Mouse (Mus musculus) neural tube, embryonic 11.5 days (tissue): ENCODE data around the gene Dclre1a. TPM values are rescaled to one million over a fixed set of nuclear protein-coding genes. Genes with fewer than 3 reads are reported as not detected.

ENCODE experiments used
- ATAC-seq: fragments of 200-750 bp; cut with Nextera tagmentation; 2 replicates; pipeline ENCODE4 v1.8.0; 2017; ENCODE audit warnings: moderate number of reproducible peaks, mild to moderate bottlenecking, moderate TSS enrichment, moderate library complexity; ENCODE audit not compliant: insufficient read depth, low FRiP score, low TSS enrichment
- DNase-seq: peaks from one replicate; pipeline ENCODE4 v3.0.0-alpha.2; 2015; ENCODE audit warnings: low spot score
- H3K27ac ChIP-seq: fragments of 300-500 bp; sonication (generic); 2 replicates; pipeline ENCODE4 v1.5.1; 2014; ENCODE audit warnings: low read depth, mild to moderate bottlenecking, low read length
- H3K27me3 ChIP-seq: fragments of 300-500 bp; sonication (generic); 2 replicates; pipeline ENCODE4 v1.6.1; 2014; ENCODE audit warnings: mild to moderate bottlenecking, low read length, mixed read lengths; ENCODE audit not compliant: control insufficient read depth, insufficient read depth
- H3K36me3 ChIP-seq: fragments of 300-500 bp; sonication (generic); 2 replicates; pipeline ENCODE4 v1.6.1; 2014; ENCODE audit warnings: mild to moderate bottlenecking, low read length, moderate library complexity, mixed read lengths; ENCODE audit not compliant: control insufficient read depth, insufficient read depth
- H3K4me1 ChIP-seq: fragments of 300-500 bp; sonication (generic); 2 replicates; pipeline ENCODE4 v1.6.1; 2014; ENCODE audit warnings: low read length, mixed read lengths; ENCODE audit not compliant: control insufficient read depth, insufficient read depth
- H3K4me2 ChIP-seq: fragments of 300-500 bp; sonication (generic); 2 replicates; pipeline ENCODE4 v1.6.1; 2014; ENCODE audit warnings: low read depth, mild to moderate bottlenecking, moderate library complexity
- H3K4me3 ChIP-seq: fragments of 300-500 bp; sonication (generic); 2 replicates; pipeline ENCODE4 v1.5.1; 2014; ENCODE audit warnings: low read depth, low read length
- H3K9ac ChIP-seq: fragments of 300-500 bp; sonication (generic); 2 replicates; pipeline ENCODE4 v1.6.1; 2014; ENCODE audit warnings: mild to moderate bottlenecking, low read length
- H3K9me3 ChIP-seq: fragments of 300-500 bp; sonication (generic); 2 replicates; pipeline ENCODE4 v1.6.1; 2016; ENCODE audit warnings: low read length; ENCODE audit not compliant: control insufficient read depth
- WGBS: fragments of 180-500 bp; shearing (Covaris S2); extraction: QIAGEN DNeasy Blood & Tissue Kit; methylation state at CpG from one replicate; pipeline ENCODE4 v1.1.7; 2014; 5-methylcytosine and 5-hydroxymethylcytosine counted together
- polyA plus RNA-seq: library from polyadenylated mRNA; unstranded; fragments of >200 nt; fragmentation: Nextera tagmentation; extraction: Ambion mirVana; gene quantifications from 2 replicates; pipeline ENCODE4 v1.2.1, GENCODE M21; 2014

Gene Dclre1a
- polyA plus RNA-seq = 15.1 and 16.9 TPM in 2 replicates

DNA sequence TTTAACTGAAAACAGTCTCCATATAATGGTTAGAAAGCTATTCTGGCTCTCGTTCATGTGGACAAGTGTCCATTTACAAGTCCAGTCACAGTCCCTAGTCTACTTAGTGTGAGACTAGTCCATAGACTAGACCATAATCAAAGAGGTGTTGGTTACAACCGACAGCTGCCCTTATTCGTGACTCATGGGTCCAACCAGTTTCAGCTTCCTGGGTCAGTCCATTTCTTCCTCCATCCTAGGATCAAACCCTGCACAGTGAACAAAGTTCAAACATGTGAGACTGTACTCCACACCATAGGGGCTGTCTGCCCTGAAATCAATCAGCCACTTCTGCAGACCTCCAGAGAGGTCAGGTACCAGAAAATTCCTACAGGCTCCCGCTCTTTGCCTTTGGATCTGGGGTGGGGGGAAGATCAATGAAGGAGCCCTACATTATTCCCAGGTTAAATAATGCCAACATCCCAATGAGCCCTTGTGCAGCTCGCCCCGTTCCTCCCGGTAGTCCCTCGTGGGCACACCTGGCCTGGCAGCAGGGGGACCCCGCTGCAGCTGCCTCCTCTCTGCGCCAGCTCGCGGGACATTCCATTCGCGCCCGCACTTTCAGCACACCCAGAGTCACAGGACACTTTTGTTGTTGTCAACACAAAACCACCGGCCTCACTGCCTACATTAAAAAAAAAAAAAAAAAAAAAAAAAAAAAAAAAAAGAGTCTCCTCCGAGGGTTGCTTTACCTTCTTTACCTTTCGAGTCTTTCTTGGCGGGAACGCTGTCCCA is at the start of gene Dclre1a:
Gene Dclre1a (minus strand): TSS at position 767 of the 774 bp plus-strand sequence.
- 10% methylated on average over 20 of the region's 20 CpGs for WGBS

DNA sequence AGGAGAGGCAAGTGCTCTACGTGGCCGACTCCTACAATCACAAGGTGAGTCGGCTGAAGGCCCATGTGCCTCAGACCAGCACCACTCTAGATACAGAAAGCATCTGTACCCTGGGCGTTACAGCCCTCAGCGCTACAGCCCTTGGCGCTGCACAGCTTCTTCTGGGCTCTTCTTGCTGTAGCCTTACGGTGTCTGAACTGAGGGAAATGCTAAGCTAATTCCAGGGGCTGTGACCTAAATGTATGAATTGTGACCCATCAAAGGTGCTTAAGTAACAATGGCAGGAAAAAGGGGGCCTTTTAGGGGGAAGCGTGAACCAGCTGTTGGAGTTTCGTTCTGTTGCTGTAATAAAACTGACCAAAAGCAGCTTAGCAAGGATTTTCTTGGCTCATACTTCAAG is 44.5 kb upstream of the Dclre1a start:
- 92% methylated on average over 9 of the region's 9 CpGs for WGBS
- no peak overlapping the region for H3K4me2 ChIP-seq
- H3K9me3 ChIP-seq = no peaks in the 10 kb centered on the region
- H3K36me3 ChIP-seq = peaks cover 13% of the 10 kb centered on the region; the same call in 1 of the 2 replicates
- ATAC-seq (no peak), DNase-seq (no peak)
- no peaks in the 10 kb centered on the region for H3K27me3 ChIP-seq
- H3K4me1 ChIP-seq = no peaks in the 10 kb centered on the region
- H3K27ac ChIP-seq = no peak overlapping the region
- H3K9ac ChIP-seq = no peak overlapping the region
- no peak overlapping the region for H3K4me3 ChIP-seq

More for the DNA sequence above, at the start of gene Dclre1a:
- H3K4me2 ChIP-seq = peak within 1 kb of the TSS; percentile 48
- DNase-seq (peak; percentile 75), ATAC-seq (peak; percentile 69)
- H3K36me3 ChIP-seq = no peaks in the 10 kb centered on the region; the same call in 1 of the 2 replicates
- H3K9me3 ChIP-seq = no peaks in the 10 kb centered on the region
- H3K27ac ChIP-seq = peak within 1 kb of the TSS; percentile 95
- H3K27me3 ChIP-seq = no peaks in the 10 kb centered on the region
- peak within 1 kb of the TSS; percentile 98 for H3K9ac ChIP-seq
- H3K4me1 ChIP-seq = peaks cover 5% of the 10 kb centered on the region; the same call in 1 of the 2 replicates
- peak within 1 kb of the TSS; percentile 89 for H3K4me3 ChIP-seq

DNA sequence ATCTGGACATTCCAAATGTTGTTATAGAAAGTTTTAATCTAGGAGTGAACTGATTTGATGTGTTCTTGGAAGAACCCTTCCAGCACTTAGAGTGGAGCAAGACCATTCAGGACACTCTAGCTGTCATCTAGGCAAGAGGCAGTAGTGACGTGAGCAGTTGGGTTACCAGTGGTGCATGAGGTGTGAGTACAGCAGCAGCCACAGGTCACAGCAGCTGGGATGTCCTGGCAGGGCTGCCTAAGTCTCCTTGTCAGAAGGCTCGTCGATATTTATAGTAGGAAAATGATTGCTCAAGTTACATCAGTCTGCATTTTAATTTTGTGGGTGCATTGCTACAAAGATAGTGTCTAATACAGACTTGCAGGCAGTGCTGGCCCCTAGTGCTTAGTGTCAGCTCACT is 42.2 kb upstream of the Dclre1a start:
- no peak overlapping the region for H3K27ac ChIP-seq
- no peak overlapping the region for H3K9ac ChIP-seq
- H3K4me3 ChIP-seq = no peak overlapping the region
- H3K4me2 ChIP-seq = no peak overlapping the region
- H3K27me3 ChIP-seq = no peaks in the 10 kb centered on the region
- no peaks in the 10 kb centered on the region for H3K4me1 ChIP-seq
- H3K9me3 ChIP-seq = no peaks in the 10 kb centered on the region
- 85% methylated on average over 3 of the region's 3 CpGs for WGBS
- no peak for DNase-seq
- no peak for ATAC-seq
- H3K36me3 ChIP-seq = peaks cover 11% of the 10 kb centered on the region; the same call in 1 of the 2 replicates

DNA sequence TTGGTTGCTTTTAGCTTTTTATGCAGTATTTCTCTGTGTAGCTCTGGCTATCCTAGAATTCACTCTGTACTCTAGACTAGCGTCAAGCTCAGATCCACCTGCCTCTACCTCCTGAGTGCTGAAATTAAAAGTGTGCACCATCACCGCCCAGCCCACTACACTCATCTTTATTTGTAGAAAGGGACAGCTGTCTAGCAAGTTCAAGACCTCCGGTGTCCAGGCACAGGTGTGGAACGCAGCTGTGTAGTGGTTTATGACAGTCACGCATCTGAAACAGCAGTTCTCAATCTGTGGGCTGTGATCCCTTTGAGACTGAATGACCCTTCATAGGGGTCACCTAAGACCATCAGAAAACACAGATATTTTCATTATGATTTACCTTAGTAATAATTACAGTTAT is 41.4 kb upstream of the Dclre1a start:
- H3K9me3 ChIP-seq = no peaks in the 10 kb centered on the region
- no peak overlapping the region for H3K27ac ChIP-seq
- H3K36me3 ChIP-seq = peaks cover 7% of the 10 kb centered on the region; the same call in 1 of the 2 replicates
- DNase-seq (no peak), ATAC-seq (no peak)
- no peak overlapping the region for H3K4me3 ChIP-seq
- no peak overlapping the region for H3K4me2 ChIP-seq
- no peaks in the 10 kb centered on the region for H3K27me3 ChIP-seq
- H3K9ac ChIP-seq = no peak overlapping the region
- no peaks in the 10 kb centered on the region for H3K4me1 ChIP-seq
- WGBS = 91% methylated on average over 5 of the region's 5 CpGs

DNA sequence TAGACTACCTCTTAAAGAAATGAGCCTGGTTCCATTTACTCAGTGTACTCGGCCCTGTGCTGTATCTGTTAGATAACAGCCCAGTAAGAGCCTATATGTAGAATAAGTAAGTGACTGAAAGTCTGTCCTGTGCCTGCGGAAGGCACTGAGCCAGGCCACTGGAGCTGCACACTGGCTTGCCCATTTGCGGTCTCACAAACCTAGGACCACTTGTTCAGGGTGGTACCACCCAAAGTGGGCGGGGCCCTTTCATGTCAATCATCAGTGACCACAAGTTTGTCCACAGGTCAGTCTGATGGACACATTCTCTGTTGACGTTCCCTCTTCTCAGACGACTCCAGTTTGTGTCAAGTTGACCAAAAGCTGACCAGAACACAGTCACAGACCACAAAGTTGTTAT is 41.0 kb upstream of the Dclre1a start:
- no peak overlapping the region for H3K27ac ChIP-seq
- H3K4me1 ChIP-seq = no peaks in the 10 kb centered on the region
- no peaks in the 10 kb centered on the region for H3K9me3 ChIP-seq
- WGBS = 92% methylated on average over 6 of the region's 6 CpGs
- no peak for DNase-seq
- peaks cover 7% of the 10 kb centered on the region; the same call in 1 of the 2 replicates for H3K36me3 ChIP-seq
- no peak overlapping the region for H3K4me3 ChIP-seq
- no peaks in the 10 kb centered on the region for H3K27me3 ChIP-seq
- no peak for ATAC-seq
- H3K4me2 ChIP-seq = no peak overlapping the region
- H3K9ac ChIP-seq = no peak overlapping the region

DNA sequence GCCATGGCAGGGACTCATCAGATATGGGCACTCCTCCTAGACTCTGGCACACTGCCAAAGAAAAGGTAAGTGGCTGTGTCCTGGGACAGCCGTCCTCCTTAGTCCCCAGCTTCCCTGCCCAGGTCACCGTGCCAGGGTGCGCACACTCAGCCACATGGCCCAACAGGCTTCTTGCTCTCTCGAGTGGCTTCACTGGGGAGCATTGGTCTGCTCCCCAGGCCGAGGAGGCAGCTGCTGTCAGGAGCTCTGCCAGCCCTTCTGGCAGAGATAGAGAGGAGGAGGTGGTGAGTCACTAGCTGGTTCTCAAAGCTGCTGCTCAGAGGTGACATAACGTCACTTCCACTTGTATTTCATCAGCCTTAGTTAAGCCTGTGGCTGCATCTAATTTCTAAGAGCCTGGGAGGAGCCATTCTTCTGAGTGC is 40.2 kb upstream of the Dclre1a start:
- H3K27ac ChIP-seq = no peak overlapping the region
- no peak for ATAC-seq
- H3K4me2 ChIP-seq = no peak overlapping the region
- no peak for DNase-seq
- no peaks in the 10 kb centered on the region for H3K27me3 ChIP-seq
- H3K9ac ChIP-seq = no peak overlapping the region
- peaks cover 7% of the 10 kb centered on the region; the same call in 1 of the 2 replicates for H3K36me3 ChIP-seq
- WGBS = 92% methylated on average over 6 of the region's 6 CpGs
- H3K4me3 ChIP-seq = no peak overlapping the region
- no peaks in the 10 kb centered on the region for H3K4me1 ChIP-seq
- no peaks in the 10 kb centered on the region for H3K9me3 ChIP-seq

DNA sequence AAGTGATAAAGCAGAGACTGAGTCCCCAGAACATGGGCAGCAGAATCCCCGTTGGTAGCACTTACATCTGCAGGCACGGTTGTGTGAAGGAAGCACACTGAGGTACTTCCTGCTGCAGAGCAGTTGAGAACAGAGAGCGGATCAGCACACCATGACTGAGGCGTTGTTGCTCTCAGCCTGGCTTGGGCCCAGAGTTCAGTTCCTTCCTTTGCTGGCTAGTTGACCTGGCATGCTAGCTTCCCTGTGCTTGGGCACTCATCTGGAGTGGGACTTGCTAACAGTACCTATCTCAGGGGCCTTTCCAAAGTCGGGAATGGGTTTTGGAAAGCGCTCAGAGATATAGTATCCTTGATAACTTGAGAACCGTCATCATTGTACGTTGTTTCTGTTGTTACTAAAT is 38.3 kb upstream of the Dclre1a start:
- Histone ChIP-seq H3K27me3 (no peaks in the 10 kb centered on the region), H3K27ac (no peak overlapping the region), H3K4me1 (no peaks in the 10 kb centered on the region), H3K4me3 (no peak overlapping the region), H3K4me2 (no peak overlapping the region), H3K9me3 (no peaks in the 10 kb centered on the region), H3K36me3 (peaks cover 2% of the 10 kb centered on the region; the same call in 1 of the 2 replicates), H3K9ac (no peak overlapping the region)
- no peak for ATAC-seq
- 91% methylated on average over 8 of the region's 8 CpGs for WGBS
- no peak for DNase-seq

DNA sequence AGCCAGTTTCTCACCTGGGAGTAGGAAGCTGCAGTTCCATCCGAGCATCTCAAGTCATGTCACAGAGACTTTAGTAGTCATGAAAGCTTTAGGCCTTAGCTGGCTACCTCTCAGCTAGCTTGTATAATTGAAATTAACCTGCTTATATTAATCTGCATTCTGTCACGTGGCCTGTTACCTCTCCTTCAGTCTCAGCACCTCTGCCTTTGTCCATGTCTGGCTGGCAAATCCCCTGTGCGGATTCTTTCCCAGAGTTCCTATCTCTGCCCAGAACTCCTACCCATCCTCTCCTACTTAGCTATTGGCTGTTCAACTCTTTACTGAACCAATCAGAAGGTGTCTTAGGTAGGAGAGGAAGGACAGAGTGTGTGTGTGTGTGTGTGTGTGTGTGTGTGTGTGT is 36.3 kb upstream of the Dclre1a start:
- H3K27me3 ChIP-seq = no peaks in the 10 kb centered on the region
- H3K9me3 ChIP-seq = no peaks in the 10 kb centered on the region
- DNase-seq = no peak
- no peak for ATAC-seq
- no peak overlapping the region for H3K9ac ChIP-seq
- H3K4me3 ChIP-seq = no peak overlapping the region
- H3K4me2 ChIP-seq = no peak overlapping the region
- no peaks in the 10 kb centered on the region for H3K4me1 ChIP-seq
- no peak overlapping the region for H3K27ac ChIP-seq
- H3K36me3 ChIP-seq = peaks cover 2% of the 10 kb centered on the region; the same call in 1 of the 2 replicates
- 88% methylated on average over 3 of the region's 3 CpGs for WGBS

DNA sequence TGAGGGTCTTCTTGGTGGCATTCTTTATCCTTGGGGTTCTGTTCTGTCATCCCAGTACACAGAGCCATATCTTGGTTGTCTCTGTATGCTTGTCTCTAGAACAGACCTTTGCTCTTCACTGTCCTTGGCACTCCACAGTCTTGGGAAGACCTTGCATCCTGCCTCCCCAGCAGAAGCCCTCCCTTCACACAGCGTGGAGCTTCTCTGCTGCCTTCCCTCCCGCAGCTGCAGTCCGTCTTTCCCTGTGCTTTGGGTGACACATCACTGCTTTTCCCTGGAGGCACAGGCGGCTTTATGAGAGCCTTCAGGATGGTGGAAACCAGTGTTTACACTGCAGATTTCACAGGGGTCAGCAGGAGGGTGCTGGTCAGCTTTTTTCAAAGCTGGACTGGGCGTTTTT is 35.8 kb upstream of the Dclre1a start:
- Histone ChIP-seq H3K4me3 (no peak overlapping the region), H3K36me3 (peaks cover 2% of the 10 kb centered on the region; the same call in 1 of the 2 replicates)
- 72% methylated on average over 5 of the region's 5 CpGs for WGBS

More for the DNA sequence above, 35.8 kb upstream of the Dclre1a start:
- ATAC-seq (no peak), DNase-seq (no peak)
- Histone ChIP-seq H3K9ac (no peak overlapping the region), H3K4me2 (no peak overlapping the region), H3K4me1 (no peaks in the 10 kb centered on the region), H3K27ac (no peak overlapping the region), H3K9me3 (no peaks in the 10 kb centered on the region), H3K27me3 (no peaks in the 10 kb centered on the region)
